Mouse (Mus musculus) T-cell, adult 2 months (primary cell): ENCODE data around the gene Olfr597.
"Not testable (repeated sequence)": the region's sequence is repeated elsewhere in the genome, so short reads cannot be mapped to it uniquely, and the experiment has no call there.

Experiments
- DNase-seq: peaks from one replicate; pipeline ENCODE4 v3.0.0; 2022; ENCODE audit warnings: low spot score

Gene Olfr597

DNA sequence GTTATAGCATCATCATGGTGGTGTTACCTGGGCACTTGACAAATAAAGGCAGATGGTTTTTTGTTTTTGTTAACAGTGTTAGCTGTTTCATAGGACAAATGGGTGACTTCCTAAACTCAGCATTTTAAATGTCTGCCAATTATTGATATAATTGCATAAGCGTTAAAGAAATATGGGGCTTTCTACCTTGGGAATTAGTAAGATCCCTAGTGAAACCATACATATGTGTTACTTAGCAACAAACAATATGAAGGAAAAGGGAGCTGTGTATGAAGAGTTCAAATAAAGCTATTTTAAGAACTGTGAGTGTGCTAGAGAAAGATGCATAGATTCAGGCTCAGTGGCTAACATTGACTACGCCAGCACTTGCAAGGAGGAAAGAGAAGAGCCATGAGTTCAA is at the start of gene Olfr597:
Gene Olfr597, plus strand, starts transcription at position 301 of the 400 bp plus-strand sequence.
- DNase-seq: not testable (repeated sequence)

GRCm38 (mm10) chr7:103305348-103305747 is 10.8 kb upstream of the Olfr597 start, which contains the start of gene Olfr596:
Gene Olfr596 (plus strand): TSS chr7:103305648.
- not testable (repeated sequence) for DNase-seq

GRCm38 (mm10) chr7:103323268-103323667 is 7.2 kb downstream of the Olfr597 start, which contains the start of gene Olfr598:
Gene Olfr598 (plus strand): TSS chr7:103323568.
- DNase-seq: no peak

GRCm38 (mm10) chr7:103335617-103336016 is 19.5 kb downstream of the Olfr597 start, which contains the start of gene Olfr599:
Gene Olfr599 (plus strand): TSS chr7:103335917.
- no peak for DNase-seq

- DNase-seq: no peak
These were observed 33.5 kb downstream of the Olfr597 start, which contains the start of gene Olfr600 for GRCm38 (mm10) chr7:103349569-103349968. Gene Olfr600 (minus strand): TSS chr7:103349669.

- no peak for DNase-seq
These were observed 46.4 kb downstream of the Olfr597 start, which contains the start of gene Olfr601 for GRCm38 (mm10) chr7:103362555-103362954. Gene Olfr601 (minus strand): TSS chr7:103362655.
